Mouse (Mus musculus) ovary, postnatal 10 days (tissue): Measurements from ENCODE around the gene Gm8206.
"Not testable (repeated sequence)": the region's sequence is repeated elsewhere in the genome, so short reads cannot be mapped to it uniquely, and the experiment has no call there.

Experiments used
- DNase-seq: peaks from one replicate; pipeline ENCODE4 v3.0.0; 2022; ENCODE audit warnings: low spot score

The Gm8206 gene

GRCm38 (mm10) chr14:6093842-6094241, at the start of gene Gm8206:
Gm8206 (minus strand) TSS chr14:6093942.
- not testable (repeated sequence) for DNase-seq

GRCm38 (mm10) chr14:6125707-6126106, 32.0 kb upstream of the Gm8206 start, which contains the start of gene Gm3476:
Gm3476 (minus strand) TSS chr14:6125807.
- not testable (repeated sequence) for DNase-seq

- peak; percentile 5 for DNase-seq
Observed at GRCm38 (mm10) chr14:6108272-6108925, 14.7 kb upstream of the Gm8206 start, which contains the start of gene Gm3468. Gm3468 (minus strand) TSS chr14:6108665.

GRCm38 (mm10) chr14:6107500-6107899, 13.8 kb upstream of the Gm8206 start:
- DNase-seq: not testable (repeated sequence)

GRCm38 (mm10) chr14:6058167-6058566, 35.6 kb downstream of the Gm8206 start, which contains the start of gene Gm6337:
Gm6337 (minus strand) TSS chr14:6058267.
- not testable (repeated sequence) for DNase-seq

- DNase-seq: not testable (repeated sequence)
Observed at GRCm38 (mm10) chr14:5987136-5987535, 106.6 kb downstream of the Gm8206 start.

- DNase-seq: not testable (repeated sequence)
Observed at GRCm38 (mm10) chr14:5979037-5979436, 114.7 kb downstream of the Gm8206 start, which contains the start of gene Gm3453. Gm3453 (minus strand) TSS chr14:5979137.
